Mouse (Mus musculus) embryonic facial prominence, embryonic 12.5 days (tissue): ENCODE measurements at regions not wholly inside any gene's neighbourhood (a gene's known extent, or its start where the extent isn't known, plus 50 kb on each side); places are given as distances from the start of the nearest gene placed in this dataset.
A peak's percentile ranks its signal among the peaks of the same experiment; 100 is the strongest.

Experiments
- ATAC-seq: fragments of 200-750 bp; cut with Nextera tagmentation; 2 replicates; pipeline ENCODE4 v1.8.0; 2017; ENCODE audit not compliant: insufficient number of reproducible peaks, insufficient read depth, low FRiP score, low TSS enrichment
- H3K27ac ChIP-seq: fragments of 300-500 bp; sonication (generic); 2 replicates; pipeline ENCODE4 v1.5.1; 2016; ENCODE audit warnings: mild to moderate bottlenecking
- H3K27me3 ChIP-seq: fragments of 300-500 bp; sonication (generic); 2 replicates; pipeline ENCODE4 v1.6.1; 2016; ENCODE audit warnings: mild to moderate bottlenecking, moderate library complexity
- H3K36me3 ChIP-seq: fragments of 300-500 bp; sonication (generic); 2 replicates; pipeline ENCODE4 v1.6.1; 2016; ENCODE audit warnings: mild to moderate bottlenecking
- H3K4me1 ChIP-seq: fragments of 300-500 bp; sonication (generic); 2 replicates; pipeline ENCODE4 v1.6.1; 2016
- H3K4me2 ChIP-seq: fragments of 300-500 bp; sonication (generic); replicated peaks from 2 replicates; pipeline ENCODE4 v1.6.1; 2016; ENCODE audit warnings: mild to moderate bottlenecking, moderate library complexity
- H3K4me3 ChIP-seq: fragments of 300-500 bp; sonication (generic); 2 replicates; pipeline ENCODE4 v1.5.1; 2016; ENCODE audit warnings: mild to moderate bottlenecking
- H3K9ac ChIP-seq: fragments of 300-500 bp; sonication (generic); 2 replicates; pipeline ENCODE4 v1.6.1; 2016; ENCODE audit warnings: mild to moderate bottlenecking, moderate library complexity
- H3K9me3 ChIP-seq: fragments of 300-500 bp; sonication (generic); 2 replicates; pipeline ENCODE4 v1.6.1; 2016; ENCODE audit warnings: mild to moderate bottlenecking, moderate library complexity
- WGBS: fragments of 180-500 bp; shearing (Covaris S2); methylation state at CpG from one replicate; pipeline ENCODE4 v1.1.7; 2016; 5-methylcytosine and 5-hydroxymethylcytosine counted together

GRCm38 (mm10) chr3:133791361-133791760 lies 246.4 kb upstream of the Tet2 start:
- no peak overlapping the region for H3K4me2 ChIP-seq
- H3K4me3 ChIP-seq, result no peak overlapping the region
- no peaks in the 10 kb centered on the region for H3K36me3 ChIP-seq
- ATAC-seq, result no peak
- no peaks in the 10 kb centered on the region for H3K4me1 ChIP-seq
- H3K27me3 ChIP-seq, result no peaks in the 10 kb centered on the region
- H3K27ac ChIP-seq, result no peak overlapping the region
- H3K9ac ChIP-seq, result no peak overlapping the region
- WGBS, result 87% methylated on average over 2 of the region's 2 CpGs
- no peaks in the 10 kb centered on the region for H3K9me3 ChIP-seq

- Histone ChIP-seq H3K4me1 (no peaks in the 10 kb centered on the region), H3K36me3 (no peaks in the 10 kb centered on the region), H3K9me3 (no peaks in the 10 kb centered on the region), H3K4me3 (no peak overlapping the region), H3K9ac (no peak overlapping the region), H3K4me2 (no peak overlapping the region), H3K27ac (no peak overlapping the region), H3K27me3 (no peaks in the 10 kb centered on the region)
- WGBS, result 70% methylated on average over 1 of the region's 1 CpGs
- no peak for ATAC-seq
These were observed 264.1 kb upstream of the Tet2 start for GRCm38 (mm10) chr3:133809007-133809552.

GRCm38 (mm10) chr3:133818966-133819700 lies 274.2 kb upstream of the Tet2 start:
- Histone ChIP-seq H3K27ac (no peak overlapping the region), H3K4me1 (no peaks in the 10 kb centered on the region), H3K4me2 (no peak overlapping the region), H3K9ac (no peak overlapping the region), H3K9me3 (no peaks in the 10 kb centered on the region), H3K36me3 (no peaks in the 10 kb centered on the region), H3K4me3 (no peak overlapping the region), H3K27me3 (no peaks in the 10 kb centered on the region)
- no peak for ATAC-seq
- WGBS, result 72% methylated on average over 4 of the region's 4 CpGs

- WGBS, result 91% methylated on average over 2 of the region's 2 CpGs
- H3K4me3 ChIP-seq, result no peak overlapping the region
- H3K4me2 ChIP-seq, result no peak overlapping the region
These were observed 288.9 kb upstream of the Tet2 start for GRCm38 (mm10) chr3:133833739-133834391.

GRCm38 (mm10) chr3:133834459-133834858 lies 289.5 kb upstream of the Tet2 start:
- ATAC-seq, result no peak
- WGBS, result 78% methylated on average over 3 of the region's 3 CpGs

More at GRCm38 (mm10) chr3:133833739-133834391, 288.9 kb upstream of the Tet2 start:
- Histone ChIP-seq H3K9me3 (no peaks in the 10 kb centered on the region), H3K4me1 (no peaks in the 10 kb centered on the region), H3K27me3 (no peaks in the 10 kb centered on the region), H3K36me3 (no peaks in the 10 kb centered on the region), H3K9ac (no peak overlapping the region), H3K27ac (no peak overlapping the region)
- ATAC-seq, result no peak

GRCm38 (mm10) chr3:133846301-133846700 lies 301.4 kb upstream of the Tet2 start:
- ATAC-seq, result no peak
- Histone ChIP-seq H3K36me3 (no peaks in the 10 kb centered on the region), H3K9me3 (no peaks in the 10 kb centered on the region), H3K4me1 (no peaks in the 10 kb centered on the region), H3K27ac (no peak overlapping the region), H3K27me3 (no peaks in the 10 kb centered on the region), H3K9ac (no peak overlapping the region), H3K4me2 (no peak overlapping the region), H3K4me3 (no peak overlapping the region)

More at GRCm38 (mm10) chr3:133834459-133834858, 289.5 kb upstream of the Tet2 start:
- Histone ChIP-seq H3K27ac (no peak overlapping the region), H3K27me3 (no peaks in the 10 kb centered on the region), H3K4me2 (no peak overlapping the region), H3K36me3 (no peaks in the 10 kb centered on the region), H3K9me3 (no peaks in the 10 kb centered on the region), H3K4me1 (no peaks in the 10 kb centered on the region), H3K4me3 (no peak overlapping the region), H3K9ac (no peak overlapping the region)

- H3K27ac ChIP-seq, result no peak overlapping the region
- H3K36me3 ChIP-seq, result no peaks in the 10 kb centered on the region
- H3K9me3 ChIP-seq, result no peaks in the 10 kb centered on the region
- no peaks in the 10 kb centered on the region for H3K27me3 ChIP-seq
- H3K9ac ChIP-seq, result no peak overlapping the region
- no peak overlapping the region for H3K4me3 ChIP-seq
- 70% methylated on average over 2 of the region's 2 CpGs for WGBS
- H3K4me1 ChIP-seq, result peaks cover 10% of the 10 kb centered on the region
- no peak overlapping the region for H3K4me2 ChIP-seq
- ATAC-seq, result no peak
These were observed 329.4 kb upstream of the Tet2 start for GRCm38 (mm10) chr3:133874383-133874782.

- ATAC-seq, result peak; percentile 85
- Histone ChIP-seq H3K36me3 (no peaks in the 10 kb centered on the region), H3K9ac (no peak overlapping the region), H3K4me1 (peaks cover 10% of the 10 kb centered on the region), H3K4me2 (peak overlapping the region; percentile 46), H3K4me3 (peak overlapping the region; percentile 17; the same call in 1 of the 2 replicates), H3K9me3 (no peaks in the 10 kb centered on the region), H3K27me3 (no peaks in the 10 kb centered on the region), H3K27ac (peak overlapping the region; percentile 66)
- WGBS, result 7% methylated on average over 13 of the region's 13 CpGs
These were observed 331.6 kb upstream of the Tet2 start for GRCm38 (mm10) chr3:133876439-133877072.

- Histone ChIP-seq H3K36me3 (no peaks in the 10 kb centered on the region), H3K4me2 (peak overlapping the region; percentile 46; the same call in 1 of the 2 replicates), H3K9me3 (no peaks in the 10 kb centered on the region), H3K4me1 (peaks cover 10% of the 10 kb centered on the region), H3K27me3 (no peaks in the 10 kb centered on the region), H3K27ac (peak overlapping the region; percentile 66), H3K9ac (no peak overlapping the region), H3K4me3 (0 out of 2 replicates have a peak overlapping the region, but pooled peaks have one; percentile 17)
- ATAC-seq, result no peak
- WGBS, result 37% methylated on average over 5 of the region's 5 CpGs
These were observed 332.4 kb upstream of the Tet2 start for GRCm38 (mm10) chr3:133877310-133877709.

GRCm38 (mm10) chr3:133880626-133881025 lies 335.7 kb upstream of the Tet2 start:
- WGBS, result 2% methylated on average over 1 of the region's 1 CpGs
- Histone ChIP-seq H3K27me3 (no peaks in the 10 kb centered on the region), H3K4me1 (peaks cover 10% of the 10 kb centered on the region), H3K4me2 (no peak overlapping the region), H3K36me3 (no peaks in the 10 kb centered on the region), H3K9me3 (no peaks in the 10 kb centered on the region), H3K4me3 (no peak overlapping the region), H3K9ac (no peak overlapping the region), H3K27ac (no peak overlapping the region)
- ATAC-seq, result no peak

GRCm38 (mm10) chr3:133901931-133902330 lies 334.4 kb upstream of the Cxxc4 start:
- Histone ChIP-seq H3K9ac (no peak overlapping the region), H3K4me2 (no peak overlapping the region), H3K4me3 (no peak overlapping the region), H3K27me3 (no peaks in the 10 kb centered on the region), H3K9me3 (no peaks in the 10 kb centered on the region), H3K27ac (no peak overlapping the region), H3K4me1 (no peaks in the 10 kb centered on the region), H3K36me3 (no peaks in the 10 kb centered on the region)
- no peak for ATAC-seq
- 70% methylated on average over 3 of the region's 3 CpGs for WGBS

- no peaks in the 10 kb centered on the region for H3K9me3 ChIP-seq
- no peaks in the 10 kb centered on the region for H3K4me1 ChIP-seq
- no peak overlapping the region for H3K4me2 ChIP-seq
- no peak overlapping the region for H3K9ac ChIP-seq
- no peak overlapping the region for H3K27ac ChIP-seq
- ATAC-seq, result no peak
- no peaks in the 10 kb centered on the region for H3K27me3 ChIP-seq
- H3K36me3 ChIP-seq, result no peaks in the 10 kb centered on the region
- H3K4me3 ChIP-seq, result no peak overlapping the region
These were observed 314.1 kb upstream of the Cxxc4 start for GRCm38 (mm10) chr3:133922200-133922599.
